Mouse (Mus musculus) G1E (cell line): ENCODE measurements around the gene Krt90.

Experiments
- CTCF ChIP-seq: IDR thresholded peaks from 2 replicates; pipeline ENCODE4 v1.5.1; 2012; ENCODE audit warnings: low read depth, low read length, inconsistent platforms, mixed read lengths
- GATA1 ChIP-seq: IDR thresholded peaks from 2 replicates; pipeline ENCODE4 v1.6.1; 2012; ENCODE audit warnings: borderline replicate concordance, low read length, inconsistent platforms, mixed read lengths
- GATA2 ChIP-seq: IDR thresholded peaks from 2 replicates; pipeline ENCODE4 v1.6.1; 2012; ENCODE audit warnings: low read depth, low read length, inconsistent platforms, borderline replicate concordance
- POLR2AphosphoS5 ChIP-seq: IDR thresholded peaks from 2 replicates; pipeline ENCODE4 v1.6.1; 2012; ENCODE audit warnings: low read depth, low read length, inconsistent platforms; ENCODE audit not compliant: insufficient replicate concordance
- TAL1 ChIP-seq: conservative IDR thresholded peaks from 2 replicates; pipeline ENCODE4 v1.6.1; 2012; ENCODE audit warnings: low read depth, low read length, inconsistent platforms, mixed read lengths

GRCm38 (mm10) chr15:101575506-101575905 is 12.8 kb upstream of the Krt90 start:
- TF ChIP-seq TAL1 (no peak), CTCF (no peak), GATA1 (no peak), GATA2 (no peak), POLR2AphosphoS5 (no peak)
